Mouse (Mus musculus) cerebellum, adult 2 months (tissue): Measurements from ENCODE around the gene Prn.

Experiments
- CTCF ChIP-seq: fragments of 200-500 bp; IDR thresholded peaks from 2 replicates; pipeline ENCODE4 v1.5.1; 2011; ENCODE audit warnings: low read depth, mild to moderate bottlenecking, control low read depth, low read length, moderate library complexity, borderline replicate concordance; ENCODE audit not compliant: insufficient read depth
- POLR2A ChIP-seq: fragments of 200-500 bp; IDR thresholded peaks from 2 replicates; pipeline ENCODE4 v1.6.1; 2011; ENCODE audit warnings: low read length, control low read depth, borderline replicate concordance; ENCODE audit not compliant: insufficient read depth

DNA sequence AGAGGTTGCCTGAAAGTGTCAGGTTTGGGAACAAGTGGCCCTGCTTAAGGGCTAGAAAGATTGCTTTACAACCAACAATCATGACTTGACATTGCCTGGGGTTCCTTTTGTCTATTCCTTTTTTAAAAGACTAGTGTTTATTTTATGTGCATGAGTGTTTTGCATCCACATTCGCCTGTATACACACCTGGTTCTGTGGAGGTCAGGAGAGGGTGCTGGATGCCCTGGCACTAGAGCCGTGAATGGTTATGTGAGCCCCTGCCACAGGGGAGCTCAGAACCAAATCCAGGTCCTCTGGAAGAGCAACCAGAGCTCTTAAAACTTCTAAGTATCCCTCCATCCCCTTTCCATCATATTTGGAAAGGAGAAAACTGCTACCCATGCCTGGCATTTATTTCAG, 1.1 kb downstream of the Prn start:
- no peak for TF ChIP-seq CTCF
- no peak for TF ChIP-seq POLR2A
